Mouse (Mus musculus) frontal cortex, adult 2 months (tissue): ENCODE measurements around the gene Gm10053. TPM values are rescaled to one million over a fixed set of nuclear protein-coding genes. Genes with fewer than 3 reads are reported as not detected.

Experiments
- DNase-seq, 2 experiments: peaks; one replicate each; pipeline ENCODE4 v3.0.0; 2022; ENCODE audit warnings: low spot score in 1 of 2; ENCODE audit errors: extremely low spot score in 1 of 2
- polyA plus RNA-seq: library from polyadenylated mRNA; depleted of rRNA; stranded (reverse); fragments of >200 nt; gene quantifications from 2 replicates; pipeline ENCODE4 v1.2.3, GENCODE M21; 2012; rRNA removed

Gene Gm10053
- polyA plus RNA-seq, 1 experiment, result 113 TPM

- DNase-seq, result no peak
Measured at GRCm38 (mm10) chr19:24899578-24900544, 24.4 kb downstream of the Gm10053 start.

GRCm38 (mm10) chr19:24900581-24901220, 25.2 kb downstream of the Gm10053 start, which contains the start of gene Foxd4:
TSS of gene Foxd4 (minus strand) at chr19:24901197.
- DNase-seq, result no peak

GRCm38 (mm10) chr19:24901666-24902065, 26.2 kb downstream of the Gm10053 start:
- no peak for DNase-seq

GRCm38 (mm10) chr19:24902256-24902655, 26.8 kb downstream of the Gm10053 start:
- no peak for DNase-seq

- DNase-seq, result no peak
Measured at GRCm38 (mm10) chr19:24902821-24903220, 27.3 kb downstream of the Gm10053 start.

GRCm38 (mm10) chr19:24907655-24908054, 32.2 kb downstream of the Gm10053 start:
- no peak for DNase-seq

GRCm38 (mm10) chr19:24908385-24909155, 33.1 kb downstream of the Gm10053 start:
- no peak for DNase-seq

GRCm38 (mm10) chr19:24920866-24921265, 45.4 kb downstream of the Gm10053 start:
- no peak for DNase-seq

Other genes starting within 250 kb of the Gm10053 start
- gene Tmem252, start 201.7 kb upstream of the Gm10053 start, polyA plus RNA-seq, result 0.34 and 0.44 TPM in 2 replicates
- 2.5 and 3.4 TPM in 2 replicates for gene Pgm5, start 13.8 kb upstream of the Gm10053 start, polyA plus RNA-seq
- not detected in 2 replicates for gene Foxd4, start 25.5 kb downstream of the Gm10053 start, polyA plus RNA-seq
- gene Cbwd1, start 85.9 kb downstream of the Gm10053 start, polyA plus RNA-seq, result 11.3 and 15.9 TPM in 2 replicates
- gene Dock8, start 123.8 kb downstream of the Gm10053 start, polyA plus RNA-seq, result 1.4 and 2.1 TPM in 2 replicates